Mouse (Mus musculus): ENCODE data around the gene Stk39.

- no peak for TF ChIP-seq GATA1 (IDR thresholded peaks at IDR 0.05; ENCODE audit: low read length)
- no peak for TF ChIP-seq TAL1 (IDR thresholded peaks at IDR 0.05; ENCODE audit: low read length)
These were observed 275.8 kb downstream of the Stk39 start for GRCm38 (mm10) chr2:68196245-68196644.

All from erythroblast, embryonic 14.5 days (primary cell).